Mouse (Mus musculus): ENCODE data around the gene Klhl25. TPM values are rescaled to one million over a fixed set of nuclear protein-coding genes. Genes with fewer than 3 reads are reported as not detected.

Klhl25 gene
- 23.5 and 23.9 TPM in 2 replicates for polyA plus RNA-seq (2016; fragmentation: Nextera tagmentation; extraction: Ambion mirVana)

- WGBS: under 1% methylated on average over 60 of the region's 60 CpGs
- Histone ChIP-seq H3K9ac (peak within 1 kb of the TSS; percentile 85), H3K27ac (peak within 1 kb of the TSS; percentile 91), H3K27me3 (no peaks in the 10 kb centered on the region), H3K9me3 (no peaks in the 10 kb centered on the region), H3K4me2 (replicated peaks) (peak within 1 kb of the TSS; percentile 87), H3K4me1 (peaks cover 25% of the 10 kb centered on the region), H3K36me3 (peaks cover 4% of the 10 kb centered on the region; the same call in 1 of the 2 replicates), H3K4me3 (peak within 1 kb of the TSS; percentile 84)
- peak; percentile 94 for ATAC-seq (ENCODE audit: insufficient number of reproducible peaks, insufficient read depth, low FRiP score, low TSS enrichment)
Observed at GRCm38 (mm10) chr7:75848115-75848775, at the start of gene Klhl25. Klhl25 (plus strand) TSS chr7:75848310.

GRCm38 (mm10) chr7:75800530-75800929 is 47.6 kb upstream of the Klhl25 start:
- Histone ChIP-seq H3K27me3 (no peaks in the 10 kb centered on the region), H3K9ac (no peak overlapping the region), H3K27ac (no peak overlapping the region), H3K9me3 (no peaks in the 10 kb centered on the region), H3K4me1 (0 out of 2 replicates have a peak, but pooled peaks cover 6% of the 10 kb centered on the region), H3K36me3 (no peaks in the 10 kb centered on the region), H3K4me2 (replicated peaks) (no peak overlapping the region), H3K4me3 (no peak overlapping the region)
- ATAC-seq (ENCODE audit: insufficient number of reproducible peaks, insufficient read depth, low FRiP score, low TSS enrichment): no peak
- 71% methylated on average over 4 of the region's 4 CpGs for WGBS

GRCm38 (mm10) chr7:75801022-75801421 is 47.1 kb upstream of the Klhl25 start:
- Histone ChIP-seq H3K4me1 (0 out of 2 replicates have a peak, but pooled peaks cover 6% of the 10 kb centered on the region), H3K9me3 (no peaks in the 10 kb centered on the region), H3K36me3 (no peaks in the 10 kb centered on the region), H3K27me3 (no peaks in the 10 kb centered on the region), H3K9ac (no peak overlapping the region), H3K27ac (no peak overlapping the region), H3K4me3 (no peak overlapping the region), H3K4me2 (replicated peaks) (no peak overlapping the region)
- 99% methylated on average over 3 of the region's 3 CpGs for WGBS
- ATAC-seq (ENCODE audit: insufficient number of reproducible peaks, insufficient read depth, low FRiP score, low TSS enrichment): no peak

GRCm38 (mm10) chr7:75801621-75802358 is 46.3 kb upstream of the Klhl25 start:
- no peak overlapping the region for H3K9ac ChIP-seq
- no peak for ATAC-seq (ENCODE audit: insufficient number of reproducible peaks, insufficient read depth, low FRiP score, low TSS enrichment)
- H3K27ac ChIP-seq: no peak overlapping the region
- H3K9me3 ChIP-seq: no peaks in the 10 kb centered on the region
- H3K4me3 ChIP-seq: no peak overlapping the region
- WGBS: 92% methylated on average over 5 of the region's 5 CpGs
- H3K4me1 ChIP-seq: 0 out of 2 replicates have a peak, but pooled peaks cover under 1% of the 10 kb centered on the region
- H3K36me3 ChIP-seq: no peaks in the 10 kb centered on the region
- H3K4me2 ChIP-seq (replicated peaks): no peak overlapping the region
- no peaks in the 10 kb centered on the region for H3K27me3 ChIP-seq

- H3K4me1 ChIP-seq: no peaks in the 10 kb centered on the region
- no peak for ATAC-seq (ENCODE audit: insufficient number of reproducible peaks, insufficient read depth, low FRiP score, low TSS enrichment)
- no peaks in the 10 kb centered on the region for H3K36me3 ChIP-seq
- H3K27ac ChIP-seq: no peak overlapping the region
- H3K4me3 ChIP-seq: no peak overlapping the region
- no peaks in the 10 kb centered on the region for H3K27me3 ChIP-seq
- 76% methylated on average over 3 of the region's 3 CpGs for WGBS
- H3K9ac ChIP-seq: no peak overlapping the region
- H3K9me3 ChIP-seq: no peaks in the 10 kb centered on the region
- H3K4me2 ChIP-seq (replicated peaks): no peak overlapping the region
Observed at GRCm38 (mm10) chr7:75802887-75803286, 45.2 kb upstream of the Klhl25 start.

- H3K9me3 ChIP-seq: no peaks in the 10 kb centered on the region
- H3K4me2 ChIP-seq (replicated peaks): no peak overlapping the region
- WGBS: 73% methylated on average over 4 of the region's 4 CpGs
- no peaks in the 10 kb centered on the region for H3K36me3 ChIP-seq
- H3K27me3 ChIP-seq: no peaks in the 10 kb centered on the region
- no peak overlapping the region for H3K27ac ChIP-seq
- no peak overlapping the region for H3K9ac ChIP-seq
- no peaks in the 10 kb centered on the region for H3K4me1 ChIP-seq
- ATAC-seq (ENCODE audit: insufficient number of reproducible peaks, insufficient read depth, low FRiP score, low TSS enrichment): no peak
- no peak overlapping the region for H3K4me3 ChIP-seq
Observed at GRCm38 (mm10) chr7:75806161-75806560, 41.9 kb upstream of the Klhl25 start.

- H3K9ac ChIP-seq: no peak overlapping the region
- H3K36me3 ChIP-seq: no peaks in the 10 kb centered on the region
- no peak for ATAC-seq (ENCODE audit: insufficient number of reproducible peaks, insufficient read depth, low FRiP score, low TSS enrichment)
- H3K27me3 ChIP-seq: no peaks in the 10 kb centered on the region
- WGBS: 41% methylated on average over 4 of the region's 4 CpGs
- no peak overlapping the region for H3K4me3 ChIP-seq
- no peak overlapping the region for H3K27ac ChIP-seq
- H3K4me2 ChIP-seq (replicated peaks): no peak overlapping the region
- no peaks in the 10 kb centered on the region for H3K4me1 ChIP-seq
- no peaks in the 10 kb centered on the region for H3K9me3 ChIP-seq
Observed at GRCm38 (mm10) chr7:75806711-75807110, 41.4 kb upstream of the Klhl25 start.

- no peaks in the 10 kb centered on the region for H3K27me3 ChIP-seq
- no peak overlapping the region for H3K9ac ChIP-seq
- H3K27ac ChIP-seq: no peak overlapping the region
- WGBS: 72% methylated on average over 17 of the region's 17 CpGs
- H3K36me3 ChIP-seq: no peaks in the 10 kb centered on the region
- H3K9me3 ChIP-seq: no peaks in the 10 kb centered on the region
- H3K4me2 ChIP-seq (replicated peaks): no peak overlapping the region
- ATAC-seq (ENCODE audit: insufficient number of reproducible peaks, insufficient read depth, low FRiP score, low TSS enrichment): no peak
- no peak overlapping the region for H3K4me3 ChIP-seq
- H3K4me1 ChIP-seq: no peaks in the 10 kb centered on the region
Observed at GRCm38 (mm10) chr7:75807460-75808304, 40.4 kb upstream of the Klhl25 start.

- Histone ChIP-seq H3K36me3 (no peaks in the 10 kb centered on the region), H3K4me1 (no peaks in the 10 kb centered on the region)
Observed at GRCm38 (mm10) chr7:75820687-75821086, 27.4 kb upstream of the Klhl25 start.

GRCm38 (mm10) chr7:75822087-75822668 is 25.9 kb upstream of the Klhl25 start:
- H3K4me2 ChIP-seq (replicated peaks): no peak overlapping the region
- no peak overlapping the region for H3K4me3 ChIP-seq
- no peak for ATAC-seq (ENCODE audit: insufficient number of reproducible peaks, insufficient read depth, low FRiP score, low TSS enrichment)
- H3K27ac ChIP-seq: no peak overlapping the region
- 80% methylated on average over 8 of the region's 8 CpGs for WGBS
- H3K4me1 ChIP-seq: no peaks in the 10 kb centered on the region
- no peaks in the 10 kb centered on the region for H3K36me3 ChIP-seq
- no peaks in the 10 kb centered on the region for H3K9me3 ChIP-seq
- no peak overlapping the region for H3K9ac ChIP-seq
- H3K27me3 ChIP-seq: no peaks in the 10 kb centered on the region

More at GRCm38 (mm10) chr7:75820687-75821086, 27.4 kb upstream of the Klhl25 start:
- Histone ChIP-seq H3K4me3 (no peak overlapping the region), H3K27me3 (no peaks in the 10 kb centered on the region), H3K4me2 (replicated peaks) (no peak overlapping the region), H3K27ac (no peak overlapping the region), H3K9ac (no peak overlapping the region), H3K9me3 (no peaks in the 10 kb centered on the region)
- 86% methylated on average over 7 of the region's 7 CpGs for WGBS
- ATAC-seq (ENCODE audit: insufficient number of reproducible peaks, insufficient read depth, low FRiP score, low TSS enrichment): no peak

- Histone ChIP-seq H3K4me2 (replicated peaks) (no peak overlapping the region), H3K9me3 (no peaks in the 10 kb centered on the region), H3K27ac (no peak overlapping the region), H3K4me1 (no peaks in the 10 kb centered on the region), H3K36me3 (no peaks in the 10 kb centered on the region), H3K4me3 (no peak overlapping the region), H3K27me3 (no peaks in the 10 kb centered on the region), H3K9ac (no peak overlapping the region)
- ATAC-seq (ENCODE audit: insufficient number of reproducible peaks, insufficient read depth, low FRiP score, low TSS enrichment): no peak
- whole genome bisulfite sequencing: 81% methylated on average over 2 of the region's 2 CpGs
Observed at GRCm38 (mm10) chr7:75823071-75823470, 25.0 kb upstream of the Klhl25 start.

All from embryonic facial prominence, embryonic 12.5 days (tissue).